ENCODE assay signal across 8 mouse cellular contexts in the genomic region with DNA sequence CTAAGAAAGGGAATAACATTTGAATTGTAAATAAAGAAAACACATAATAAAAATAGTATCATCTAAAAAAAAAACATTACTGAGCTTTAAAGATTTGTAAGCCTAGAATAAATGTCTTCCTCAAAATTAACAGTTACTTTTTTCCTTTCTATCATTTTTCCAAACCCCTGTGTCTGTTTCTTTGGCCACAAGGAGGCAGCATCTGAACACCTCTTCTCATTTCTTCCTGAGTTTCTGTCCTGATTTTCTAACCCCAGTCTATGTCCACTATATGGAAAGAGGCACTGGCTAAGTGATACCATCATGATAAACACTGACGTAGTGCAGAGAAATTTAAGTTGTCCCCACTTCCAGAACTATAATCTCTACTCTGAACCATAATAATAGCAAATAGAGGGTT. TPM values are rescaled to one million over a fixed set of nuclear protein-coding genes. Genes with fewer than 3 reads are reported as not detected.
DNase-seq lines count a peak whose midpoint lies in the region; ATAC-seq lines count a peak whose summit lies in the region.

No protein-coding gene starts in this region.

- ATAC-seq in megakaryocyte, adult 5-6 weeks (ENCODE audit: poor library complexity, severe bottlenecking) = no peak

- peak; percentile 17 to 30 for DNase-seq in cerebellum, adult 18-20 months
- DNase-seq in cerebellum, adult 9-11 months = no peak
- DNase-seq in left cerebral cortex, adult 18-20 months (ENCODE audit: low spot score in 2 of 2) = peak; percentile 57 to 62
- DNase-seq in left cerebral cortex, adult 8-10 months (ENCODE audit: low spot score in 2 of 2) = no peak
- peak; percentile 5 to 26 for DNase-seq in cerebellum, postnatal 36 days
- peak; percentile 44 to 70 for DNase-seq in left cerebral cortex, postnatal 14 days (ENCODE audit: low spot score in 2 of 2)
- DNase-seq in thymus, postnatal 36 days = no peak

- intact Hi-C loops in left cerebral cortex, postnatal 14 days (cut with DNase I) = loop anchor here (10.0 kb wide), 1 partner anchor 437 kb away; no protein-coding TSS in a partner anchor

RNA-seq across cellular contexts. Expression of a gene that starts 55.8 kb away (rescaled TPM):
- total RNA-seq in left cerebral cortex, adult 18-20 months (2021) = 100 to 1,000 TPM; 169 to 170 TPM
- total RNA-seq in left cerebral cortex, adult 8-10 months (2022) = 100 to 1,000 TPM; 122 to 143 (median 135) TPM
- 100 to 1,000 TPM; 154 TPM for total RNA-seq in left cerebral cortex, postnatal 14 days (2021)
- not detected in 2 replicates for total RNA-seq in megakaryocyte, adult 5-6 weeks (2015)
- not detected in 2 replicates for total RNA-seq in megakaryocyte, adult 5-6 weeks (2017)

Comparison
In these comparisons a context has a peak if more than half of its experiments do, and no peak if none do; other contexts are left out.
1. DNase-seq: peak in cerebellum, adult 18-20 months (2 of 2), left cerebral cortex, adult 18-20 months (2 of 2), cerebellum, postnatal 36 days (2 of 2) and left cerebral cortex, postnatal 14 days (2 of 2); none in cerebellum, adult 9-11 months (single experiment), left cerebral cortex, adult 8-10 months (0 of 2) and thymus, postnatal 36 days (0 of 2).
2. RNA of a gene that starts 55.8 kb away (total RNA-seq): 169 to 170 TPM in left cerebral cortex, adult 18-20 months, 154 TPM in left cerebral cortex, postnatal 14 days and 122 to 143 TPM in left cerebral cortex, adult 8-10 months; not detected in megakaryocyte, adult 5-6 weeks; every median in the first group is over 100 times any median in the second.